Mouse (Mus musculus) CD4-positive, CD25-positive, alpha-beta regulatory T cell, adult 2 months (primary cell): ENCODE data around the gene Cdan1.

Experiments
- DNase-seq: peaks from one replicate; pipeline ENCODE4 v3.0.0-alpha.2; 2012; ENCODE audit warnings: low read depth, low spot score

Cdan1 gene

GRCm38 (mm10) chr2:120849449-120850423, at the start of gene Cdan1:
TSS of gene Cdan1 (minus strand) at chr2:120850128.
- DNase-seq: no peak

GRCm38 (mm10) chr2:120896361-120896760, 46.4 kb upstream of the Cdan1 start:
- DNase-seq: no peak

- DNase-seq: peak; percentile 51
These were observed 37.7 kb upstream of the Cdan1 start for GRCm38 (mm10) chr2:120887601-120888000.

GRCm38 (mm10) chr2:120873192-120873591, 23.3 kb upstream of the Cdan1 start:
- no peak for DNase-seq

GRCm38 (mm10) chr2:120871447-120872336, 21.8 kb upstream of the Cdan1 start:
- DNase-seq: no peak

GRCm38 (mm10) chr2:120867336-120867735, 17.4 kb upstream of the Cdan1 start:
- no peak for DNase-seq

GRCm38 (mm10) chr2:120866561-120866960, 16.6 kb upstream of the Cdan1 start:
- peak; percentile 73 for DNase-seq

- DNase-seq: no peak
These were observed 13.5 kb upstream of the Cdan1 start for GRCm38 (mm10) chr2:120863389-120863788.

GRCm38 (mm10) chr2:120860699-120861098, 10.8 kb upstream of the Cdan1 start:
- DNase-seq: no peak

GRCm38 (mm10) chr2:120858131-120858530, 8.2 kb upstream of the Cdan1 start:
- no peak for DNase-seq

GRCm38 (mm10) chr2:120853151-120853550, 3.2 kb upstream of the Cdan1 start:
- peak; percentile 14 for DNase-seq

GRCm38 (mm10) chr2:120852626-120853025, 2.7 kb upstream of the Cdan1 start:
- peak; percentile 65 for DNase-seq

GRCm38 (mm10) chr2:120850424-120851082, 625 bp upstream of the Cdan1 start, which contains the start of gene Ttbk2:
TSS of gene Ttbk2 (minus strand) at chr2:120850604.
- DNase-seq: peak; percentile 95

GRCm38 (mm10) chr2:120845280-120845679, 4.6 kb downstream of the Cdan1 start:
- no peak for DNase-seq

- no peak for DNase-seq
These were observed 5.9 kb downstream of the Cdan1 start for GRCm38 (mm10) chr2:120843990-120844389.

- DNase-seq: no peak
These were observed 8.7 kb downstream of the Cdan1 start for GRCm38 (mm10) chr2:120841211-120841610.

- no peak for DNase-seq
These were observed 14.8 kb downstream of the Cdan1 start for GRCm38 (mm10) chr2:120835167-120835566.

- no peak for DNase-seq
These were observed 22.8 kb downstream of the Cdan1 start for GRCm38 (mm10) chr2:120826936-120827638.

GRCm38 (mm10) chr2:120770265-120770935, 79.5 kb downstream of the Cdan1 start:
- no peak for DNase-seq

GRCm38 (mm10) chr2:120761922-120762321, 88.0 kb downstream of the Cdan1 start:
- no peak for DNase-seq
